Mouse (Mus musculus) embryonic facial prominence, embryonic 10.5 days (tissue): ENCODE measurements at regions not wholly inside any gene's neighbourhood (a gene's known extent, or its start where the extent isn't known, plus 50 kb on each side); places are given as distances from the start of the nearest gene placed in this dataset.
A peak's percentile ranks its signal among the peaks of the same experiment; 100 is the strongest.

Experiments
- DNase-seq: peaks from one replicate; pipeline ENCODE4 v3.0.0-alpha.2; 2017; ENCODE audit warnings: low spot score
- H3K27ac ChIP-seq: fragments of 300-500 bp; sonication (generic); replicated peaks from 2 replicates; pipeline ENCODE4 v1.5.1; 2016; ENCODE audit warnings: mild to moderate bottlenecking
- H3K27me3 ChIP-seq: fragments of 300-500 bp; sonication (generic); replicated peaks from 2 replicates; pipeline ENCODE4 v1.6.1; 2016; ENCODE audit warnings: low read depth, mild to moderate bottlenecking; ENCODE audit not compliant: poor library complexity, severe bottlenecking
- H3K36me3 ChIP-seq: fragments of 300-500 bp; sonication (generic); replicated peaks from 2 replicates; pipeline ENCODE4 v1.6.1; 2016; ENCODE audit warnings: mild to moderate bottlenecking, moderate library complexity
- H3K4me1 ChIP-seq: fragments of 300-500 bp; sonication (generic); 2 replicates; pipeline ENCODE4 v1.6.1; 2016
- H3K4me3 ChIP-seq: fragments of 300-500 bp; sonication (generic); 2 replicates; pipeline ENCODE4 v1.5.1; 2016; ENCODE audit warnings: mild to moderate bottlenecking, moderate library complexity
- H3K9me3 ChIP-seq: fragments of 300-500 bp; sonication (generic); 2 replicates; pipeline ENCODE4 v1.6.1; 2016; ENCODE audit warnings: mild to moderate bottlenecking
- whole genome bisulfite sequencing: fragments of 180-500 bp; shearing (Covaris S2); methylation state at CpG from one replicate; pipeline ENCODE4 v1.1.7; 2016; 5-methylcytosine and 5-hydroxymethylcytosine counted together

GRCm38 (mm10) chr12:26244701-26245100 lies 170.4 kb downstream of the Rnf144a start:
- 92% methylated on average over 6 of the region's 6 CpGs for WGBS
- no peaks in the 10 kb centered on the region for H3K4me1 ChIP-seq
- no peak overlapping the region for H3K4me3 ChIP-seq
- no peak overlapping the region for H3K27ac ChIP-seq
- no peaks in the 10 kb centered on the region for H3K36me3 ChIP-seq
- H3K9me3 ChIP-seq: no peaks in the 10 kb centered on the region
- DNase-seq: no peak
- no peaks in the 10 kb centered on the region for H3K27me3 ChIP-seq

GRCm38 (mm10) chr12:26227557-26228020 lies 187.5 kb downstream of the Rnf144a start:
- H3K4me3 ChIP-seq: no peak overlapping the region
- H3K27ac ChIP-seq: no peak overlapping the region
- H3K36me3 ChIP-seq: no peaks in the 10 kb centered on the region
- no peaks in the 10 kb centered on the region for H3K4me1 ChIP-seq
- DNase-seq: no peak
- H3K27me3 ChIP-seq: no peaks in the 10 kb centered on the region
- H3K9me3 ChIP-seq: no peaks in the 10 kb centered on the region
- whole genome bisulfite sequencing: 93% methylated on average over 15 of the region's 15 CpGs

- Histone ChIP-seq H3K9me3 (no peaks in the 10 kb centered on the region), H3K4me3 (no peak overlapping the region), H3K4me1 (no peaks in the 10 kb centered on the region), H3K27ac (no peak overlapping the region), H3K27me3 (no peaks in the 10 kb centered on the region), H3K36me3 (no peaks in the 10 kb centered on the region)
- peak; percentile 24 for DNase-seq
- WGBS: 16% methylated on average over 2 of the region's 2 CpGs
Observed at GRCm38 (mm10) chr12:26226363-26226762, 188.7 kb downstream of the Rnf144a start.

GRCm38 (mm10) chr12:26212447-26212846 lies 202.6 kb downstream of the Rnf144a start:
- no peak overlapping the region for H3K4me3 ChIP-seq
- peaks cover 34% of the 10 kb centered on the region for H3K4me1 ChIP-seq
- no peaks in the 10 kb centered on the region for H3K9me3 ChIP-seq
- H3K27me3 ChIP-seq: no peaks in the 10 kb centered on the region
- no peak overlapping the region for H3K27ac ChIP-seq
- 86% methylated on average over 1 of the region's 1 CpGs for WGBS
- H3K36me3 ChIP-seq: no peaks in the 10 kb centered on the region
- DNase-seq: no peak

- 72% methylated on average over 10 of the region's 10 CpGs for WGBS
- Histone ChIP-seq H3K4me1 (peaks cover 34% of the 10 kb centered on the region), H3K9me3 (no peaks in the 10 kb centered on the region), H3K4me3 (no peak overlapping the region), H3K27me3 (no peaks in the 10 kb centered on the region), H3K36me3 (no peaks in the 10 kb centered on the region), H3K27ac (no peak overlapping the region; the same call in 1 of the 2 replicates)
- DNase-seq: no peak
Observed at GRCm38 (mm10) chr12:26211423-26211822, 203.6 kb downstream of the Rnf144a start.

- Histone ChIP-seq H3K27me3 (no peaks in the 10 kb centered on the region), H3K9me3 (no peaks in the 10 kb centered on the region), H3K4me3 (no peak overlapping the region), H3K4me1 (peaks cover 17% of the 10 kb centered on the region), H3K36me3 (no peaks in the 10 kb centered on the region), H3K27ac (no peak overlapping the region)
- 92% methylated on average over 4 of the region's 4 CpGs for WGBS
- DNase-seq: no peak
Observed at GRCm38 (mm10) chr12:26206751-26207150, 208.3 kb downstream of the Rnf144a start.

- Histone ChIP-seq H3K27ac (no peak overlapping the region), H3K9me3 (no peaks in the 10 kb centered on the region), H3K4me1 (peaks cover 10% of the 10 kb centered on the region), H3K4me3 (no peak overlapping the region), H3K36me3 (no peaks in the 10 kb centered on the region), H3K27me3 (no peaks in the 10 kb centered on the region)
- WGBS: 89% methylated on average over 8 of the region's 8 CpGs
- DNase-seq: no peak
Observed at GRCm38 (mm10) chr12:26206036-26206435, 209.0 kb downstream of the Rnf144a start.

- no peak overlapping the region; the same call in 1 of the 2 replicates for H3K27ac ChIP-seq
- 50% methylated on average over 4 of the region's 4 CpGs for WGBS
Observed at GRCm38 (mm10) chr12:26191982-26192576, 223.0 kb downstream of the Rnf144a start.

GRCm38 (mm10) chr12:26191268-26191981 lies 223.6 kb downstream of the Rnf144a start:
- WGBS: 63% methylated on average over 15 of the region's 15 CpGs
- H3K4me1 ChIP-seq: peaks cover 9% of the 10 kb centered on the region; the same call in 1 of the 2 replicates
- no peaks in the 10 kb centered on the region for H3K36me3 ChIP-seq
- no peak overlapping the region for H3K27ac ChIP-seq
- H3K4me3 ChIP-seq: no peak overlapping the region
- no peaks in the 10 kb centered on the region for H3K27me3 ChIP-seq
- no peaks in the 10 kb centered on the region for H3K9me3 ChIP-seq
- DNase-seq: no peak

More at GRCm38 (mm10) chr12:26191982-26192576, 223.0 kb downstream of the Rnf144a start:
- Histone ChIP-seq H3K4me1 (peaks cover 9% of the 10 kb centered on the region; the same call in 1 of the 2 replicates), H3K9me3 (no peaks in the 10 kb centered on the region), H3K27me3 (no peaks in the 10 kb centered on the region), H3K4me3 (no peak overlapping the region), H3K36me3 (no peaks in the 10 kb centered on the region)
- DNase-seq: no peak

- no peak overlapping the region for H3K4me3 ChIP-seq
- no peaks in the 10 kb centered on the region for H3K27me3 ChIP-seq
- H3K27ac ChIP-seq: no peak overlapping the region
- H3K36me3 ChIP-seq: no peaks in the 10 kb centered on the region
- H3K9me3 ChIP-seq: no peaks in the 10 kb centered on the region
- H3K4me1 ChIP-seq: peaks cover 9% of the 10 kb centered on the region; the same call in 1 of the 2 replicates
- no peak for DNase-seq
- 57% methylated on average over 2 of the region's 2 CpGs for WGBS
Observed at GRCm38 (mm10) chr12:26188996-26189395, 226.1 kb downstream of the Rnf144a start.

- H3K9me3 ChIP-seq: no peaks in the 10 kb centered on the region
- H3K4me3 ChIP-seq: no peak overlapping the region
- 82% methylated on average over 8 of the region's 8 CpGs for WGBS
- H3K4me1 ChIP-seq: peaks cover 9% of the 10 kb centered on the region; the same call in 1 of the 2 replicates
- DNase-seq: no peak
- H3K36me3 ChIP-seq: no peaks in the 10 kb centered on the region
- H3K27ac ChIP-seq: no peak overlapping the region
- H3K27me3 ChIP-seq: no peaks in the 10 kb centered on the region
Observed at GRCm38 (mm10) chr12:26187091-26187862, 227.8 kb downstream of the Rnf144a start.

GRCm38 (mm10) chr12:26184701-26185460 lies 230.2 kb downstream of the Rnf144a start:
- Histone ChIP-seq H3K27me3 (no peaks in the 10 kb centered on the region), H3K4me3 (no peak overlapping the region), H3K9me3 (no peaks in the 10 kb centered on the region), H3K36me3 (no peaks in the 10 kb centered on the region), H3K27ac (no peak overlapping the region), H3K4me1 (no peaks in the 10 kb centered on the region)
- no peak for DNase-seq
- 94% methylated on average over 5 of the region's 5 CpGs for WGBS
